Mouse (Mus musculus) intestine, embryonic 15.5 days (tissue): Measurements from ENCODE around the gene Slc45a3. TPM values are rescaled to one million over a fixed set of nuclear protein-coding genes. Genes with fewer than 3 reads are reported as not detected.

Experiments
- ATAC-seq: fragments of 200-750 bp; cut with Nextera tagmentation; 2 replicates; pipeline ENCODE4 v1.8.0; 2017; ENCODE audit warnings: moderate TSS enrichment, moderate library complexity
- H3K27ac ChIP-seq: fragments of 300-500 bp; sonication (generic); 2 replicates; pipeline ENCODE4 v1.5.1; 2015; ENCODE audit warnings: mild to moderate bottlenecking, inconsistent platforms
- H3K27me3 ChIP-seq: fragments of 300-500 bp; sonication (generic); replicated peaks from 2 replicates; pipeline ENCODE4 v1.6.1; 2015; ENCODE audit warnings: inconsistent platforms
- H3K36me3 ChIP-seq: fragments of 300-500 bp; sonication (generic); 2 replicates; pipeline ENCODE4 v1.6.1; 2015; ENCODE audit warnings: inconsistent platforms
- H3K4me1 ChIP-seq: fragments of 300-500 bp; sonication (generic); replicated peaks from 2 replicates; pipeline ENCODE4 v1.6.1; 2015; ENCODE audit warnings: inconsistent platforms
- H3K4me2 ChIP-seq: fragments of 300-500 bp; sonication (generic); replicated peaks from 2 replicates; pipeline ENCODE4 v1.6.1; 2015; ENCODE audit warnings: mild to moderate bottlenecking, inconsistent platforms
- H3K4me3 ChIP-seq: fragments of 300-500 bp; sonication (generic); replicated peaks from 2 replicates; pipeline ENCODE4 v1.5.1; 2015; ENCODE audit warnings: inconsistent platforms
- H3K9ac ChIP-seq: fragments of 300-500 bp; sonication (generic); 2 replicates; pipeline ENCODE4 v1.6.1; 2015; ENCODE audit warnings: inconsistent platforms
- H3K9me3 ChIP-seq: fragments of 300-500 bp; sonication (generic); 2 replicates; pipeline ENCODE4 v1.6.1; 2016; ENCODE audit warnings: inconsistent platforms
- WGBS: fragments of 180-500 bp; shearing (Covaris S2); methylation state at CpG from one replicate; pipeline ENCODE4 v1.1.7; 2015; 5-methylcytosine and 5-hydroxymethylcytosine counted together
- polyA plus RNA-seq: library from polyadenylated mRNA; unstranded; fragments of >200 nt; fragmentation: Nextera tagmentation; extraction: Ambion mirVana; gene quantifications from 2 replicates; pipeline ENCODE4 v1.2.1, GENCODE M21; 2015

The Slc45a3 gene
- polyA plus RNA-seq, 1 experiment from 2014 or later: 2.8 TPM

GRCm38 (mm10) chr1:131983806-131984205 lies 21.0 kb downstream of the Slc45a3 start:
- H3K4me1 ChIP-seq: no peaks in the 10 kb centered on the region
- H3K27ac ChIP-seq: no peak overlapping the region
- no peaks in the 10 kb centered on the region for H3K9me3 ChIP-seq
- WGBS: 83% methylated on average over 2 of the region's 2 CpGs
- no peak overlapping the region for H3K4me2 ChIP-seq
- H3K4me3 ChIP-seq: no peak overlapping the region
- no peaks in the 10 kb centered on the region for H3K27me3 ChIP-seq
- H3K9ac ChIP-seq: no peak overlapping the region
- no peaks in the 10 kb centered on the region for H3K36me3 ChIP-seq
- no peak for ATAC-seq

GRCm38 (mm10) chr1:131987432-131987831 lies 24.7 kb downstream of the Slc45a3 start:
- no peak for ATAC-seq
- WGBS: 69% methylated on average over 15 of the region's 15 CpGs

GRCm38 (mm10) chr1:131989476-131989875 lies 26.7 kb downstream of the Slc45a3 start:
- Histone ChIP-seq H3K4me1 (no peaks in the 10 kb centered on the region), H3K9ac (no peak overlapping the region), H3K9me3 (no peaks in the 10 kb centered on the region), H3K27ac (no peak overlapping the region), H3K4me3 (no peak overlapping the region), H3K27me3 (no peaks in the 10 kb centered on the region), H3K4me2 (no peak overlapping the region), H3K36me3 (no peaks in the 10 kb centered on the region)
- no peak for ATAC-seq
- 79% methylated on average over 4 of the region's 4 CpGs for WGBS

More at GRCm38 (mm10) chr1:131987432-131987831, 24.7 kb downstream of the Slc45a3 start:
- no peaks in the 10 kb centered on the region for H3K4me1 ChIP-seq
- H3K27me3 ChIP-seq: no peaks in the 10 kb centered on the region
- H3K27ac ChIP-seq: no peak overlapping the region
- no peak overlapping the region for H3K4me3 ChIP-seq
- no peak overlapping the region for H3K9ac ChIP-seq
- H3K9me3 ChIP-seq: no peaks in the 10 kb centered on the region
- no peak overlapping the region for H3K4me2 ChIP-seq
- no peaks in the 10 kb centered on the region for H3K36me3 ChIP-seq

- Histone ChIP-seq H3K9me3 (no peaks in the 10 kb centered on the region), H3K9ac (no peak overlapping the region), H3K4me1 (no peaks in the 10 kb centered on the region), H3K36me3 (no peaks in the 10 kb centered on the region), H3K4me2 (no peak overlapping the region), H3K4me3 (no peak overlapping the region), H3K27me3 (no peaks in the 10 kb centered on the region), H3K27ac (no peak overlapping the region)
- 85% methylated on average over 9 of the region's 9 CpGs for WGBS
- no peak for ATAC-seq
Measured at GRCm38 (mm10) chr1:131990083-131990760, 27.5 kb downstream of the Slc45a3 start.

- H3K27ac ChIP-seq: no peak overlapping the region
- no peak overlapping the region for H3K9ac ChIP-seq
- no peaks in the 10 kb centered on the region for H3K4me1 ChIP-seq
- H3K27me3 ChIP-seq: no peaks in the 10 kb centered on the region
- no peaks in the 10 kb centered on the region for H3K9me3 ChIP-seq
- no peak overlapping the region for H3K4me3 ChIP-seq
- WGBS: 74% methylated on average over 7 of the region's 7 CpGs
- ATAC-seq: no peak
- H3K36me3 ChIP-seq: no peaks in the 10 kb centered on the region
- no peak overlapping the region for H3K4me2 ChIP-seq
Measured at GRCm38 (mm10) chr1:131992561-131993001, 29.8 kb downstream of the Slc45a3 start.

GRCm38 (mm10) chr1:131993169-131994040 lies 30.6 kb downstream of the Slc45a3 start:
- WGBS: 85% methylated on average over 12 of the region's 12 CpGs
- Histone ChIP-seq H3K4me3 (no peak overlapping the region), H3K27me3 (no peaks in the 10 kb centered on the region), H3K27ac (no peak overlapping the region), H3K36me3 (no peaks in the 10 kb centered on the region), H3K9me3 (no peaks in the 10 kb centered on the region), H3K9ac (no peak overlapping the region), H3K4me2 (no peak overlapping the region), H3K4me1 (no peaks in the 10 kb centered on the region)
- ATAC-seq: no peak

- Histone ChIP-seq H3K4me3 (no peak overlapping the region), H3K36me3 (no peaks in the 10 kb centered on the region), H3K9ac (no peak overlapping the region), H3K4me1 (no peaks in the 10 kb centered on the region), H3K9me3 (no peaks in the 10 kb centered on the region), H3K27me3 (no peaks in the 10 kb centered on the region), H3K4me2 (no peak overlapping the region), H3K27ac (no peak overlapping the region)
- WGBS: 44% methylated on average over 4 of the region's 4 CpGs
- no peak for ATAC-seq
Measured at GRCm38 (mm10) chr1:131995062-131995461, 32.3 kb downstream of the Slc45a3 start.

GRCm38 (mm10) chr1:132000506-132000905 lies 37.7 kb downstream of the Slc45a3 start:
- Histone ChIP-seq H3K36me3 (no peaks in the 10 kb centered on the region), H3K4me1 (no peaks in the 10 kb centered on the region), H3K4me3 (no peak overlapping the region), H3K9me3 (no peaks in the 10 kb centered on the region), H3K4me2 (no peak overlapping the region), H3K9ac (no peak overlapping the region), H3K27ac (no peak overlapping the region), H3K27me3 (no peaks in the 10 kb centered on the region)
- ATAC-seq: no peak

GRCm38 (mm10) chr1:132001880-132002330 lies 39.1 kb downstream of the Slc45a3 start:
- Histone ChIP-seq H3K4me2 (no peak overlapping the region), H3K4me3 (no peak overlapping the region), H3K27ac (no peak overlapping the region), H3K9me3 (no peaks in the 10 kb centered on the region), H3K27me3 (no peaks in the 10 kb centered on the region), H3K9ac (no peak overlapping the region), H3K4me1 (0 out of 2 replicates have a peak, but pooled peaks cover 3% of the 10 kb centered on the region), H3K36me3 (no peaks in the 10 kb centered on the region)
- 79% methylated on average over 4 of the region's 4 CpGs for WGBS
- no peak for ATAC-seq

- Histone ChIP-seq H3K36me3 (no peaks in the 10 kb centered on the region), H3K4me1 (0 out of 2 replicates have a peak, but pooled peaks cover 3% of the 10 kb centered on the region), H3K4me2 (no peak overlapping the region), H3K4me3 (no peak overlapping the region), H3K9me3 (no peaks in the 10 kb centered on the region), H3K9ac (no peak overlapping the region), H3K27ac (no peak overlapping the region), H3K27me3 (no peaks in the 10 kb centered on the region)
- WGBS: 60% methylated on average over 2 of the region's 2 CpGs
- ATAC-seq: no peak
Measured at GRCm38 (mm10) chr1:132003111-132003510, 40.3 kb downstream of the Slc45a3 start.

GRCm38 (mm10) chr1:132003817-132004216 lies 41.0 kb downstream of the Slc45a3 start:
- Histone ChIP-seq H3K4me3 (no peak overlapping the region), H3K9ac (no peak overlapping the region), H3K27me3 (no peaks in the 10 kb centered on the region), H3K9me3 (no peaks in the 10 kb centered on the region), H3K36me3 (no peaks in the 10 kb centered on the region), H3K27ac (no peak overlapping the region), H3K4me1 (peaks cover 4% of the 10 kb centered on the region; the same call in 1 of the 2 replicates), H3K4me2 (no peak overlapping the region)
- WGBS: 43% methylated on average over 1 of the region's 1 CpGs
- ATAC-seq: no peak

- Histone ChIP-seq H3K9ac (no peak overlapping the region), H3K4me2 (no peak overlapping the region), H3K4me3 (no peak overlapping the region), H3K36me3 (no peaks in the 10 kb centered on the region), H3K27ac (no peak overlapping the region), H3K9me3 (no peaks in the 10 kb centered on the region), H3K4me1 (peaks cover 10% of the 10 kb centered on the region), H3K27me3 (no peaks in the 10 kb centered on the region)
- no peak for ATAC-seq
- WGBS: 83% methylated on average over 6 of the region's 6 CpGs
Measured at GRCm38 (mm10) chr1:132004574-132005180, 41.9 kb downstream of the Slc45a3 start.
